Mouse (Mus musculus) adipose tissue, adult 10 weeks (tissue): ENCODE results near the gene Zfp341. TPM values are rescaled to one million over a fixed set of nuclear protein-coding genes. Genes with fewer than 3 reads are reported as not detected.

Source experiments
- polyA plus RNA-seq: library from polyadenylated mRNA; stranded (reverse); fragments of 350-450 nt; fragmentation: Illumina TruSeq; extraction: RNeasy Lipid Tissue Mini Kit (QIAGEN cat#74804); gene quantifications from one replicate; pipeline ENCODE4 v1.2.3, GENCODE M21; 2014; ENCODE audit warnings: low read depth, low replicate concordance

Gene Zfp341
- 2.1 TPM for polyA plus RNA-seq

GRCm38 (mm10) chr2:154613118-154614115 lies at the start of gene Zfp341, which contains the start of gene 4930519P11Rik:
Gene Zfp341, plus strand, starts transcription at chr2:154613297.
Gene 4930519P11Rik, minus strand, starts transcription at chr2:154613437.

GRCm38 (mm10) chr2:154569836-154570286 lies 43.2 kb upstream of the Zfp341 start, which contains the start of gene E2f1:
Gene E2f1, minus strand, starts transcription at chr2:154569892.

DNA sequence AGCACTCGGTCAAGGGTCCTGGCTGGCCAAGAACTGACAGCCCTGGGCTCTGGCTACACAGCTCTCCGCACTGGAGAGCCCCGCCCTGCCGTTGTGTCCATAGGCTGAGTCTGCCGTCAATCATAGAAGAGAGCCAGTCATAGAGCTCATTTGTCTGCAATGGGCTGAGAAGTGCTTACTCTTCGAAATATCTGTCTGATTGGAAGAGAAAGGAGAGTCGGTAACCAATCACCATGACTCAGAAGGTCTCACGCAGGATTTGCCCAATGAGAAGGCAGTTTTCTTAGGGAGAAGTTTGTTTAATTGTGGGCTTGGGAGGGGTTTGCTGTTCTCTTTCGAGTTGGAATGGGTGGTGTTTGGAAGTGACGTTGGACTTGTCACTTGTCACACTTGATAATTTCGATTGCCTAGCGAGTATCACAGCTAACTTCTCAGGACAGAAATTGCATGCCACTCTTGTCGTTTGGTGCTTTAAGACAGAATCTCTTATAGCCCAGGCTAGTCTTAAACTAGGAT lies 9.4 kb upstream of the Zfp341 start, which contains the start of gene Pxmp4:
Gene Pxmp4, minus strand, starts transcription at position 71 of the 516 bp plus-strand sequence.

DNA sequence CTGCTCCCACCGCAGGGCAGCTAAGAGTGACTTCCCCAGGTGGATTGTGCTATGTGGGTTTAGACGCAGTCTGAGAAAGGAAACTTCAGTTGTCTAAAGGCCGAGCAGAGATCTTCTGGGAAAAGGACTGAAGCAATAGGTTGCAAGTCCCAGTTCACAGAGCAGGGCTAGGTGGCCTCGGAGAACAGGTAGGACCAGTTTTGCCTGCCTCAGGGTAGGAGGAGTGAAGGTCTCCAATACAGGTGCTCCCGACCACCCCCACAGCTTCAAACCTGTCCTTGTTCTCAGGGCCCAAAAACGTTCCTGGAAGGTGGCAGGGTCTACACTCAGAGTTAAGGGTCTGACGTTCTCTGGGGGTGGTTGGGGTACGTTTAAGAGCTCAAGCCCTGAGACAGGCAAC lies 38.3 kb downstream of the Zfp341 start, which contains the start of gene Chmp4b:
Gene Chmp4b, plus strand, starts transcription at position 343 of the 400 bp plus-strand sequence.

Other genes with a start within 250 kb of the Zfp341 start
- gene Cdk5rap1, start 240.3 kb upstream of the Zfp341 start, polyA plus RNA-seq = 7.1 TPM
- 31.1 TPM for gene Snta1, start 205.2 kb upstream of the Zfp341 start, polyA plus RNA-seq
- gene Cbfa2t2, start 176.8 kb upstream of the Zfp341 start, polyA plus RNA-seq = 10.8 TPM
- 12.7 TPM for gene 1700003F12Rik, start 66.2 kb upstream of the Zfp341 start, polyA plus RNA-seq
- 0.34 TPM for gene Actl10, start 61.5 kb upstream of the Zfp341 start, polyA plus RNA-seq
- gene Necab3, start 54.4 kb upstream of the Zfp341 start, polyA plus RNA-seq = 4.6 TPM
- 4.0 TPM for gene E2f1, start 43.4 kb upstream of the Zfp341 start, polyA plus RNA-seq
- 35.3 TPM for gene Pxmp4, start 9.6 kb upstream of the Zfp341 start, polyA plus RNA-seq
- gene 4930519P11Rik, start 140 bp downstream of the Zfp341 start, polyA plus RNA-seq = not detected
- 154 TPM for gene Chmp4b, start 38.4 kb downstream of the Zfp341 start, polyA plus RNA-seq
- not detected for gene Gm14214, start 156.7 kb downstream of the Zfp341 start, polyA plus RNA-seq
- 85.3 TPM for gene Raly, start 177.8 kb downstream of the Zfp341 start, polyA plus RNA-seq
- not detected for gene a, start 178.1 kb downstream of the Zfp341 start, polyA plus RNA-seq